Mouse (Mus musculus) myocyte (in vitro differentiated cells): ENCODE results near the gene Entpd8.

Experiments used
- MAX ChIP-seq: IDR thresholded peaks from one replicate; pipeline ENCODE4 v1.6.1; 2011; ENCODE audit warnings: low read depth, mild to moderate bottlenecking, control low read depth
- POLR2AphosphoS2 ChIP-seq: IDR thresholded peaks from one replicate; pipeline ENCODE4 v1.6.1; 2011; ENCODE audit warnings: low read depth, control low read depth; ENCODE audit not compliant: insufficient read length
- USF1 ChIP-seq: IDR thresholded peaks from one replicate; pipeline ENCODE4 v1.6.1; 2011; ENCODE audit warnings: low read depth, mild to moderate bottlenecking, control low read depth, moderate library complexity

DNA sequence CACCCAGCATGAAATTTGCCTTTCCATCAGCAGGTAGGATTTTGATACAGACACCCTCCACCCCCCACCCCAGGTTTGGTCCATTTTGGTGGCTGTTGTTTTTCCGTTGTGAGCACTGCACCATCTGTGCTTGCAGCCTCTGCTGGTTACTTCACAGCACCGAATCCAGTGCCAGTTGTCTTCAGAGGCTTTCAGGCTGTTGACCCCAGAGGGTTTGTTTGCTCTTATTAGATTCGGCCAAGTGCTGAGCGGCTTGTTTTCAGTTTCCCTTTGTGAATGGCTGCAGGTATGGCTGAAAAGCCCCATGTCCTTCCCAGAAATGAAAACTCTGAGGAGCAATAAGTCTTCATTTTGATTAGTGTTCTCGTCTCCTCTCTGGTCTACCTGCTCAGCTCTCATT, 40.0 kb upstream of the Entpd8 start:
- TF ChIP-seq POLR2AphosphoS2 (no peak), USF1 (no peak), MAX (no peak)
